Mouse (Mus musculus): ENCODE data around the gene Clk3.

Gene Clk3

GRCm38 (mm10) chr9:57770836-57771235 lies 5.2 kb upstream of the Clk3 start:
- no peak for DNase-seq (ENCODE audit: low read depth, low spot score)

GRCm38 (mm10) chr9:57770214-57770613 lies 4.6 kb upstream of the Clk3 start:
- DNase-seq (ENCODE audit: low read depth, low spot score), result no peak

- no peak for DNase-seq (ENCODE audit: low read depth, low spot score)
Measured at GRCm38 (mm10) chr9:57769539-57770069, 3.9 kb upstream of the Clk3 start.

- DNase-seq (ENCODE audit: low read depth, low spot score), result no peak
Measured at GRCm38 (mm10) chr9:57767231-57767630, 1.6 kb upstream of the Clk3 start.

GRCm38 (mm10) chr9:57766431-57766830 lies 771 bp upstream of the Clk3 start:
- no peak for DNase-seq (ENCODE audit: low read depth, low spot score)

GRCm38 (mm10) chr9:57764974-57765363 lies 691 bp downstream of the Clk3 start:
- peak; percentile 86 for DNase-seq (ENCODE audit: low read depth, low spot score)

- DNase-seq (ENCODE audit: low read depth, low spot score), result peak; percentile 63
Measured at GRCm38 (mm10) chr9:57764147-57764973, 1.3 kb downstream of the Clk3 start.

GRCm38 (mm10) chr9:57762563-57762991 lies 3.1 kb downstream of the Clk3 start:
- DNase-seq (ENCODE audit: low read depth, low spot score), result peak; percentile 83

GRCm38 (mm10) chr9:57761563-57762551 lies 3.8 kb downstream of the Clk3 start:
- no peak for DNase-seq (ENCODE audit: low read depth, low spot score)

GRCm38 (mm10) chr9:57760416-57761146 lies 5.1 kb downstream of the Clk3 start:
- no peak for DNase-seq (ENCODE audit: low read depth, low spot score)

- DNase-seq (ENCODE audit: low read depth, low spot score), result peak; percentile 77
Measured at GRCm38 (mm10) chr9:57759289-57759688, 6.4 kb downstream of the Clk3 start.

- DNase-seq (ENCODE audit: low read depth, low spot score), result no peak
Measured at GRCm38 (mm10) chr9:57758528-57758927, 7.1 kb downstream of the Clk3 start.

- no peak for DNase-seq (ENCODE audit: low read depth, low spot score)
Measured at GRCm38 (mm10) chr9:57757578-57757977, 8.1 kb downstream of the Clk3 start.

GRCm38 (mm10) chr9:57750901-57751300 lies 14.8 kb downstream of the Clk3 start:
- no peak for DNase-seq (ENCODE audit: low read depth, low spot score)

GRCm38 (mm10) chr9:57748831-57749230 lies 16.8 kb downstream of the Clk3 start:
- DNase-seq (ENCODE audit: low read depth, low spot score), result no peak

GRCm38 (mm10) chr9:57748137-57748536 lies 17.5 kb downstream of the Clk3 start:
- no peak for DNase-seq (ENCODE audit: low read depth, low spot score)

GRCm38 (mm10) chr9:57747067-57747466 lies 18.6 kb downstream of the Clk3 start:
- DNase-seq (ENCODE audit: low read depth, low spot score), result no peak

- peak; percentile 80 for DNase-seq (ENCODE audit: low read depth, low spot score)
Measured at GRCm38 (mm10) chr9:57744462-57745091, 21.1 kb downstream of the Clk3 start.

- DNase-seq (ENCODE audit: low read depth, low spot score), result no peak
Measured at GRCm38 (mm10) chr9:57739863-57740262, 25.8 kb downstream of the Clk3 start.

GRCm38 (mm10) chr9:57733606-57734005 lies 32.1 kb downstream of the Clk3 start:
- no peak for DNase-seq (ENCODE audit: low read depth, low spot score)

- peak; percentile 48 for DNase-seq (ENCODE audit: low read depth, low spot score)
Measured at GRCm38 (mm10) chr9:57728312-57728711, 37.3 kb downstream of the Clk3 start.
